ENCODE assay signal across 9 mouse cellular contexts in genomic region chr11:101589444-101589843, GRCm38 (mm10). TPM values are rescaled to one million over a fixed set of nuclear protein-coding genes. Genes with fewer than 3 reads are reported as not detected.
DNase-seq lines count a peak whose midpoint lies in the region; ATAC-seq and TF ChIP-seq lines count a peak whose summit lies in the region.
"Had no signal": no experiment of that assay in that cellular context is flagged by ENCODE, and none has a peak within 500 bp of the region (broad histone marks: within the 10 kb centered on the region; RNA-seq: fewer than 3 reads in every experiment).

No protein-coding gene starts in this region.

- TF ChIP-seq EP300 in ES-Bruce4 (IDR thresholded peaks at IDR 0.05; ENCODE audit: insufficient read depth, low read depth, low read length): no peak
- TF ChIP-seq EP300 in stomach, postnatal 0 days (optimal IDR thresholded peaks at IDR 0.05): no peak

- no peak overlapping the region for H3K4me3 ChIP-seq in hindbrain, embryonic 11.5 days (ENCODE audit: low read depth, low read length)
- no peak overlapping the region for H3K4me3 ChIP-seq in hindbrain, embryonic 13.5 days
- H3K4me3 ChIP-seq in ES-Bruce4 (ENCODE audit: low read depth, low read length): no peak overlapping the region
- H3K4me3 ChIP-seq in stomach, postnatal 0 days (ENCODE audit: low read depth, low read length): no peak overlapping the region

- no peaks in the 10 kb centered on the region for H3K27me3 ChIP-seq in hindbrain, embryonic 11.5 days (ENCODE audit: control insufficient read depth, insufficient read depth, low read length)
- H3K27me3 ChIP-seq in hindbrain, embryonic 13.5 days: no peaks in the 10 kb centered on the region
- H3K27me3 ChIP-seq in ES-Bruce4 (ENCODE audit: control insufficient read depth, insufficient read depth, low read length, poor library complexity, severe bottlenecking): no peaks in the 10 kb centered on the region
- no peaks in the 10 kb centered on the region for H3K27me3 ChIP-seq in stomach, postnatal 0 days (ENCODE audit: control insufficient read depth, insufficient read depth, low read length)
- H3K27me3 ChIP-seq: megakaryocyte, embryonic 14.5 days had no signal

- peak; percentile 72 for TF ChIP-seq CTCF in ES-Bruce4 (IDR thresholded peaks at IDR 0.05; ENCODE audit: low read depth, low read length)
- peak; percentile 85 for TF ChIP-seq CTCF in stomach, postnatal 0 days (IDR thresholded peaks at IDR 0.05; ENCODE audit: low read depth)

- TF ChIP-seq POLR2A in ES-Bruce4 (IDR thresholded peaks at IDR 0.05; ENCODE audit: insufficient read depth, low read length): no peak

- no peak overlapping the region for H3K4me2 ChIP-seq in hindbrain, embryonic 11.5 days (replicated peaks; ENCODE audit: low read depth, low read length)
- no peak overlapping the region for H3K4me2 ChIP-seq in hindbrain, embryonic 13.5 days
- no peak overlapping the region for H3K4me2 ChIP-seq in stomach, postnatal 0 days (replicated peaks; ENCODE audit: low read depth)

- DNase-seq in hindbrain, embryonic 11.5 days (ENCODE audit: low spot score): peak; percentile 75
- peak; percentile 59 for DNase-seq in c-Kit-positive CD71-positive TER-119-positive erythroid progenitor cells, embryonic 14.5 days (ENCODE audit: low spot score)
- peak; percentile 17 for DNase-seq in gastrocnemius, postnatal 25 days
- peak; percentile 39 to 54 for DNase-seq in left cerebral cortex, adult 18-20 months (ENCODE audit: low spot score in 2 of 2)
- peak; percentile 84 for DNase-seq in stomach, postnatal 0 days (ENCODE audit: low spot score)

- no peak overlapping the region for H3K9ac ChIP-seq in hindbrain, embryonic 11.5 days (ENCODE audit: low read depth, low read length)
- H3K9ac ChIP-seq in hindbrain, embryonic 13.5 days: no peak overlapping the region
- peak overlapping the region; percentile 1; the same call in 1 of the 2 replicates for H3K9ac ChIP-seq in ES-Bruce4 (ENCODE audit: low read depth, poor library complexity, severe bottlenecking)
- H3K9ac ChIP-seq in stomach, postnatal 0 days (ENCODE audit: low read length): no peak overlapping the region

- no peaks in the 10 kb centered on the region for H3K36me3 ChIP-seq in hindbrain, embryonic 11.5 days (ENCODE audit: control insufficient read depth, insufficient read depth, low read length)
- H3K36me3 ChIP-seq in hindbrain, embryonic 13.5 days: peaks cover 15% of the 10 kb centered on the region
- no peaks in the 10 kb centered on the region for H3K36me3 ChIP-seq in ES-Bruce4 (ENCODE audit: control insufficient read depth, insufficient read depth, low read length, poor library complexity, severe bottlenecking)
- no peaks in the 10 kb centered on the region; the same call in 1 of the 2 replicates for H3K36me3 ChIP-seq in stomach, postnatal 0 days (ENCODE audit: control insufficient read depth, insufficient read depth, low read length)

- no peaks in the 10 kb centered on the region for H3K4me1 ChIP-seq in hindbrain, embryonic 11.5 days (replicated peaks; ENCODE audit: control insufficient read depth, insufficient read depth, low read length)
- H3K4me1 ChIP-seq in hindbrain, embryonic 13.5 days (replicated peaks): no peaks in the 10 kb centered on the region
- peaks cover 3% of the 10 kb centered on the region for H3K4me1 ChIP-seq in ES-Bruce4 (ENCODE audit: control insufficient read depth, insufficient read depth, low read length)
- H3K4me1 ChIP-seq in stomach, postnatal 0 days (replicated peaks; ENCODE audit: control insufficient read depth, insufficient read depth): no peaks in the 10 kb centered on the region

- no peaks in the 10 kb centered on the region for H3K9me3 ChIP-seq in hindbrain, embryonic 11.5 days (ENCODE audit: control insufficient read depth, low read length)
- H3K9me3 ChIP-seq in hindbrain, embryonic 13.5 days: no peaks in the 10 kb centered on the region
- H3K9me3 ChIP-seq in ES-Bruce4 (replicated peaks; ENCODE audit: control insufficient read depth, insufficient read depth, low read length, poor library complexity, severe bottlenecking): no peaks in the 10 kb centered on the region
- H3K9me3 ChIP-seq in stomach, postnatal 0 days (ENCODE audit: control insufficient read depth, low read length): no peaks in the 10 kb centered on the region
- H3K9me3 ChIP-seq: megakaryocyte, embryonic 14.5 days had no signal

- no peak overlapping the region for H3K27ac ChIP-seq in hindbrain, embryonic 11.5 days (ENCODE audit: low read depth, low read length)
- no peak overlapping the region for H3K27ac ChIP-seq in hindbrain, embryonic 13.5 days
- peak overlapping the region; percentile 21 for H3K27ac ChIP-seq in ES-Bruce4 (ENCODE audit: insufficient read depth, low read length)
- no peak overlapping the region for H3K27ac ChIP-seq in stomach, postnatal 0 days (replicated peaks)

- 30% methylated on average over 5 of the region's 5 CpGs for WGBS in hindbrain, embryonic 11.5 days
- 29% methylated on average over 5 of the region's 5 CpGs for WGBS in hindbrain, embryonic 13.5 days
- 27% methylated on average over 5 of the region's 5 CpGs for WGBS in stomach, postnatal 0 days

- ATAC-seq in hindbrain, embryonic 11.5 days (ENCODE audit: low FRiP score): no peak
- ATAC-seq in hindbrain, embryonic 13.5 days (ENCODE audit: low FRiP score): no peak
- ATAC-seq in megakaryocyte progenitor cell, adult 5-6 weeks (replicated peaks; ENCODE audit: poor library complexity): peak; percentile 96
- ATAC-seq in stomach, postnatal 0 days (ENCODE audit: low FRiP score, low TSS enrichment): peak; percentile 36; the same call in 1 of the 2 replicates

RNA-seq across cellular contexts. Expression of gene Tmem106a, which starts 7.4 kb away (rescaled TPM):
- polyA plus RNA-seq in hindbrain, embryonic 11.5 days (2014; fragmentation: Nextera tagmentation; extraction: Ambion mirVana): 3.4 and 3.5 TPM in 2 replicates
- 3.4 and 4.1 TPM in 2 replicates for polyA plus RNA-seq in hindbrain, embryonic 13.5 days (2015; fragmentation: Nextera tagmentation; extraction: Ambion mirVana)
- 5.8 and 9.2 TPM in 2 replicates for polyA plus RNA-seq in ES-Bruce4 (2011; ENCODE audit: insufficient read depth, insufficient read length, low read depth, missing spikeins)
- total RNA-seq in gastrocnemius, postnatal 25 days (2021): 1 to 10 TPM; 1.1 to 2.5 TPM
- total RNA-seq in left cerebral cortex, adult 18-20 months (2021): 1 to 10 TPM; 1.6 to 2.0 TPM
- 2.7 and 3.7 TPM in 2 replicates for total RNA-seq in megakaryocyte progenitor cell, adult 5-6 weeks (2015)
- total RNA-seq in megakaryocyte progenitor cell, adult 5-6 weeks (2017): 1.2 and 5.0 TPM in 2 replicates
- polyA plus RNA-seq in stomach, postnatal 0 days (2015; fragmentation: Nextera tagmentation; extraction: Ambion mirVana): 10.0 TPM in 2 replicates

RNA-seq across cellular contexts. Expression of gene Gm11634, which starts 9.6 kb away (rescaled TPM):
- not detected in 2 replicates for polyA plus RNA-seq in hindbrain, embryonic 11.5 days (2014; fragmentation: Nextera tagmentation; extraction: Ambion mirVana)
- polyA plus RNA-seq in hindbrain, embryonic 13.5 days (2015; fragmentation: Nextera tagmentation; extraction: Ambion mirVana): not detected in 2 replicates
- not detected in 2 replicates for polyA plus RNA-seq in ES-Bruce4 (2011; ENCODE audit: insufficient read depth, insufficient read length, low read depth, missing spikeins)
- not detected for total RNA-seq in gastrocnemius, postnatal 25 days (2021)
- total RNA-seq in left cerebral cortex, adult 18-20 months (2021): not detected
- total RNA-seq in megakaryocyte progenitor cell, adult 5-6 weeks (2015): not detected in 2 replicates
- total RNA-seq in megakaryocyte progenitor cell, adult 5-6 weeks (2017): not detected in 2 replicates
- polyA plus RNA-seq in stomach, postnatal 0 days (2015; fragmentation: Nextera tagmentation; extraction: Ambion mirVana): 0.13 TPM in 1 of 2 replicates, not detected in the other

RNA-seq across cellular contexts. Expression of gene Nbr1, which starts 37.5 kb away (rescaled TPM):
- polyA plus RNA-seq in hindbrain, embryonic 11.5 days (2014; fragmentation: Nextera tagmentation; extraction: Ambion mirVana): 83.0 and 93.1 TPM in 2 replicates
- 98.7 and 104 TPM in 2 replicates for polyA plus RNA-seq in hindbrain, embryonic 13.5 days (2015; fragmentation: Nextera tagmentation; extraction: Ambion mirVana)
- 245 and 262 TPM in 2 replicates for polyA plus RNA-seq in ES-Bruce4 (2011; ENCODE audit: insufficient read depth, insufficient read length, low read depth, missing spikeins)
- total RNA-seq in gastrocnemius, postnatal 25 days (2021): 10 to 100 TPM; 65.0 to 67.8 TPM
- total RNA-seq in left cerebral cortex, adult 18-20 months (2021): 100 to 1,000 TPM; 135 to 198 TPM
- 28.1 and 33.7 TPM in 2 replicates for total RNA-seq in megakaryocyte progenitor cell, adult 5-6 weeks (2015)
- 40.9 and 46.7 TPM in 2 replicates for total RNA-seq in megakaryocyte progenitor cell, adult 5-6 weeks (2017)
- 34.5 TPM in 2 replicates for polyA plus RNA-seq in stomach, postnatal 0 days (2015; fragmentation: Nextera tagmentation; extraction: Ambion mirVana)

RNA-seq across cellular contexts. Expression of gene Rdm1, which starts 37.6 kb away (rescaled TPM):
- polyA plus RNA-seq in hindbrain, embryonic 11.5 days (2014; fragmentation: Nextera tagmentation; extraction: Ambion mirVana): 34.5 and 35.5 TPM in 2 replicates
- polyA plus RNA-seq in hindbrain, embryonic 13.5 days (2015; fragmentation: Nextera tagmentation; extraction: Ambion mirVana): 15.5 and 18.9 TPM in 2 replicates
- polyA plus RNA-seq in ES-Bruce4 (2011; ENCODE audit: insufficient read depth, insufficient read length, low read depth, missing spikeins): 57.4 and 64.0 TPM in 2 replicates
- total RNA-seq in gastrocnemius, postnatal 25 days (2021): 10 to 100 TPM; 21.6 to 25.0 TPM
- total RNA-seq in left cerebral cortex, adult 18-20 months (2021): 10 to 100 TPM in 1 of 2 experiments, 1 to 10 TPM in 1; 9.0 to 11.0 TPM
- 9.8 and 12.7 TPM in 2 replicates for total RNA-seq in megakaryocyte progenitor cell, adult 5-6 weeks (2015)
- 13.2 and 13.7 TPM in 2 replicates for total RNA-seq in megakaryocyte progenitor cell, adult 5-6 weeks (2017)
- 18.9 and 20.9 TPM in 2 replicates for polyA plus RNA-seq in stomach, postnatal 0 days (2015; fragmentation: Nextera tagmentation; extraction: Ambion mirVana)

RNA-seq across cellular contexts. Expression of gene Brca1, which starts 37.7 kb away (rescaled TPM):
- 19.7 and 20.2 TPM in 2 replicates for polyA plus RNA-seq in hindbrain, embryonic 11.5 days (2014; fragmentation: Nextera tagmentation; extraction: Ambion mirVana)
- polyA plus RNA-seq in hindbrain, embryonic 13.5 days (2015; fragmentation: Nextera tagmentation; extraction: Ambion mirVana): 2.9 TPM in 2 replicates
- polyA plus RNA-seq in ES-Bruce4 (2011; ENCODE audit: insufficient read depth, insufficient read length, low read depth, missing spikeins): 62.4 and 68.2 TPM in 2 replicates
- total RNA-seq in gastrocnemius, postnatal 25 days (2021): under 1 TPM; 0.26 to 0.94 TPM
- total RNA-seq in left cerebral cortex, adult 18-20 months (2021): 1 to 10 TPM in 1 of 2 experiments, under 1 TPM in 1; 0.74 to 1.2 TPM
- total RNA-seq in megakaryocyte progenitor cell, adult 5-6 weeks (2015): 25.1 and 31.4 TPM in 2 replicates
- total RNA-seq in megakaryocyte progenitor cell, adult 5-6 weeks (2017): 36.0 and 47.2 TPM in 2 replicates
- 1.1 and 2.5 TPM in 2 replicates for polyA plus RNA-seq in stomach, postnatal 0 days (2015; fragmentation: Nextera tagmentation; extraction: Ambion mirVana)

Comparison
In these comparisons a context has a peak if more than half of its experiments do, and no peak if none do; other contexts are left out.
1. ATAC-seq: peak in megakaryocyte progenitor cell, adult 5-6 weeks (single experiment) and stomach, postnatal 0 days (single experiment); none in hindbrain, embryonic 11.5 days (single experiment) and hindbrain, embryonic 13.5 days (single experiment).
2. DNase-seq: peak in every context shown above with its lines; median percentile 84 in stomach, postnatal 0 days; 75 in hindbrain, embryonic 11.5 days; 59 in c-Kit-positive CD71-positive TER-119-positive erythroid progenitor cells, embryonic 14.5 days; 46 in left cerebral cortex, adult 18-20 months; 17 in gastrocnemius, postnatal 25 days.